Mouse (Mus musculus): Measurements from ENCODE around the gene Cipc.

DNA sequence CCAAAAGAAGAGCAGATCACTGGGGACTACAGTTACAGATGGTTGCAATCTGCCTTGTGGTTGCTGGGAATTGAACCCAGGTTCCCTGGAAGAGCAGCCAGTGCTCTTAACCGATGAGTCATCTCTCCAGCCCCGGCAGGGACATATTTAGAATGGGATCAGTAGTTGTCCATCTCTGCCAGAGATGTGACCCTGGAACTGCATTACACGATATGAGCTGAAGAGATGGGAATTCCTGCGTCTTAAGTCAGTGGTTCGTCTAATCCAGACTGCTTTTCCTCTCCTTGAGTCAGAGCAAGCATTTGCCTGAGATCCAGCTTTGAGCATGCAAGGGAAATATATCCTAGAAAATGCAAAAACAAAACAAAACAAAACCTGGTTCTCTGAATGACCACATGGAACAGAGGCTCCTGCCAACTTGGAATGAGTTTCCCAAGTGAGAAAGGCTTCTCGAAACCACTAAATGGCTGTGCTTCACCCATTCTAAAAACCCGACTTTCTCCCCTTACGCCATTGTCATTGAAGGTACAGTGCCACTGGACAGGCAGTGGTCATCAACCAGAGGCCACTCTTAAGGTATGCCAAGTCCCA lies 11.1 kb upstream of the Cipc start:
- TF ChIP-seq CTCF (conservative IDR thresholded peaks at IDR 0.05; ENCODE audit: low read length) (no peak), POU5F1 (IDR thresholded peaks at IDR 0.05; ENCODE audit: borderline replicate concordance, low read length) (no peak)
